Mouse (Mus musculus): ENCODE results near the gene Tpd52l2.

Gene Tpd52l2

GRCm38 (mm10) chr2:181487338-181488277, 9.3 kb upstream of the Tpd52l2 start:
- DNase-seq: no peak

- DNase-seq: peak; percentile 90
Measured at GRCm38 (mm10) chr2:181491432-181492205, 5.3 kb upstream of the Tpd52l2 start.

- no peak for DNase-seq
Measured at GRCm38 (mm10) chr2:181492206-181492605, 4.7 kb upstream of the Tpd52l2 start.

- DNase-seq: no peak
Measured at GRCm38 (mm10) chr2:181493156-181493927, 3.6 kb upstream of the Tpd52l2 start, which contains the start of gene Abhd16b. TSS of gene Abhd16b (plus strand) at chr2:181493206.

- no peak for DNase-seq
Measured at GRCm38 (mm10) chr2:181494266-181494945, 2.5 kb upstream of the Tpd52l2 start.

- DNase-seq: peak; percentile 36
Measured at GRCm38 (mm10) chr2:181495845-181496244, 1.1 kb upstream of the Tpd52l2 start.

GRCm38 (mm10) chr2:181496281-181496680, 661 bp upstream of the Tpd52l2 start:
- peak; percentile 77 for DNase-seq

GRCm38 (mm10) chr2:181497548-181497875, 570 bp downstream of the Tpd52l2 start:
- DNase-seq: peak; percentile 91

- no peak for DNase-seq
Measured at GRCm38 (mm10) chr2:181498644-181499043, 1.7 kb downstream of the Tpd52l2 start.

GRCm38 (mm10) chr2:181509191-181509590, 12.2 kb downstream of the Tpd52l2 start:
- no peak for DNase-seq

GRCm38 (mm10) chr2:181511231-181511630, 14.3 kb downstream of the Tpd52l2 start:
- DNase-seq: no peak

- DNase-seq: no peak
Measured at GRCm38 (mm10) chr2:181519201-181519600, 22.3 kb downstream of the Tpd52l2 start.

- peak; percentile 99 for DNase-seq
Measured at GRCm38 (mm10) chr2:181520118-181520935, 23.4 kb downstream of the Tpd52l2 start, which contains the start of gene Dnajc5. TSS of gene Dnajc5 (plus strand) at chr2:181520485.

GRCm38 (mm10) chr2:181520936-181521227, 23.9 kb downstream of the Tpd52l2 start:
- no peak for DNase-seq

- no peak for DNase-seq
Measured at GRCm38 (mm10) chr2:181521491-181521890, 24.5 kb downstream of the Tpd52l2 start.

- peak; percentile 62 for DNase-seq
Measured at GRCm38 (mm10) chr2:181522811-181523210, 25.9 kb downstream of the Tpd52l2 start.

- DNase-seq: no peak
Measured at GRCm38 (mm10) chr2:181525526-181525925, 28.6 kb downstream of the Tpd52l2 start.

GRCm38 (mm10) chr2:181529076-181529475, 32.1 kb downstream of the Tpd52l2 start:
- DNase-seq: no peak

GRCm38 (mm10) chr2:181532589-181532988, 35.6 kb downstream of the Tpd52l2 start:
- no peak for DNase-seq

GRCm38 (mm10) chr2:181536410-181536809, 39.5 kb downstream of the Tpd52l2 start:
- no peak for DNase-seq

GRCm38 (mm10) chr2:181537444-181538047, 40.6 kb downstream of the Tpd52l2 start:
- DNase-seq: peak; percentile 33

Data from liver (tissue).